Mouse (Mus musculus) spleen, adult 2 months (tissue): ENCODE data around the gene Sart1. TPM values are rescaled to one million over a fixed set of nuclear protein-coding genes. Genes with fewer than 3 reads are reported as not detected.

Experiments used
- DNase-seq, 2 experiments: peaks; one replicate each; pipeline versions ENCODE4 v3.0.0 to v3.0.0-alpha.2; 2012 to 2021; ENCODE audit warnings: low spot score in 2 of 2, low read depth in 1 of 2
- H3K27ac ChIP-seq: fragments of 200-500 bp; 2 replicates; pipeline ENCODE4 v1.5.1; 2012; ENCODE audit warnings: low read length, inconsistent platforms; ENCODE audit not compliant: insufficient read depth
- H3K27me3 ChIP-seq: fragments of 200-500 bp; 2 replicates; pipeline ENCODE4 v1.6.1; 2012; ENCODE audit warnings: mild to moderate bottlenecking, moderate library complexity, low read length, inconsistent platforms; ENCODE audit not compliant: control insufficient read depth, insufficient read depth
- H3K36me3 ChIP-seq: fragments of 200-500 bp; 2 replicates; pipeline ENCODE4 v1.6.1; 2012; ENCODE audit warnings: mild to moderate bottlenecking, low read length, inconsistent platforms; ENCODE audit not compliant: control insufficient read depth, insufficient read depth
- H3K4me1 ChIP-seq: fragments of 200-500 bp; 2 replicates; pipeline ENCODE4 v1.6.1; 2011; ENCODE audit warnings: inconsistent platforms; ENCODE audit not compliant: control insufficient read depth, insufficient read depth, insufficient read length
- H3K4me3 ChIP-seq: fragments of 200-500 bp; 2 replicates; pipeline ENCODE4 v1.5.1; 2011; ENCODE audit warnings: mild to moderate bottlenecking, inconsistent platforms; ENCODE audit not compliant: insufficient read depth, insufficient read length; ENCODE audit errors: extremely low read depth
- CTCF ChIP-seq: fragments of 200-500 bp; IDR thresholded peaks from 2 replicates; pipeline ENCODE4 v1.5.1; 2011; ENCODE audit warnings: mild to moderate bottlenecking, inconsistent platforms; ENCODE audit not compliant: insufficient read depth, insufficient read length, insufficient replicate concordance; ENCODE audit errors: extremely low read depth
- POLR2A ChIP-seq: fragments of 200-500 bp; IDR thresholded peaks from 2 replicates; pipeline ENCODE4 v1.6.1; 2011; ENCODE audit warnings: low read depth, low read length, inconsistent platforms
- WGBS: fragments of 180-500 bp; shearing (Covaris S2); methylation state at CpG from one replicate; pipeline ENCODE4 v1.1.7; 2018; 5-methylcytosine and 5-hydroxymethylcytosine counted together
- polyA plus RNA-seq: library from polyadenylated mRNA; depleted of rRNA; stranded (reverse); fragments of >200 nt; gene quantifications from 2 replicates; pipeline ENCODE4 v1.2.3, GENCODE M21; 2012

Sart1 gene
- polyA plus RNA-seq, 1 experiment: 19.2 TPM

GRCm38 (mm10) chr19:5429219-5429618 is 40.7 kb upstream of the Sart1 start:
- no peak for TF ChIP-seq POLR2A
- TF ChIP-seq CTCF: no peak
- 81% methylated on average over 4 of the region's 4 CpGs for WGBS
- Histone ChIP-seq H3K4me1 (peaks cover 20% of the 10 kb centered on the region), H3K27me3 (no peaks in the 10 kb centered on the region), H3K36me3 (peaks cover 14% of the 10 kb centered on the region), H3K4me3 (no peak overlapping the region), H3K27ac (no peak overlapping the region)
- DNase-seq: no peak

- DNase-seq: no peak
- H3K27ac ChIP-seq: no peak overlapping the region
- TF ChIP-seq POLR2A (no peak), CTCF (peak; percentile 19; the same call in 1 of the 2 replicates)
- H3K4me1 ChIP-seq: peaks cover 16% of the 10 kb centered on the region
- H3K36me3 ChIP-seq: peaks cover 15% of the 10 kb centered on the region
- no peaks in the 10 kb centered on the region for H3K27me3 ChIP-seq
- 74% methylated on average over 2 of the region's 2 CpGs for WGBS
- no peak overlapping the region for H3K4me3 ChIP-seq
Observed at GRCm38 (mm10) chr19:5428083-5428482, 39.6 kb upstream of the Sart1 start.

GRCm38 (mm10) chr19:5426640-5427290 is 38.3 kb upstream of the Sart1 start:
- Histone ChIP-seq H3K27ac (no peak overlapping the region), H3K4me3 (no peak overlapping the region), H3K4me1 (peaks cover 16% of the 10 kb centered on the region), H3K36me3 (peaks cover 25% of the 10 kb centered on the region), H3K27me3 (no peaks in the 10 kb centered on the region)
- DNase-seq: no peak
- 92% methylated on average over 13 of the region's 13 CpGs for WGBS
- TF ChIP-seq POLR2A (no peak), CTCF (no peak)

GRCm38 (mm10) chr19:5425906-5426565 is 37.5 kb upstream of the Sart1 start:
- Histone ChIP-seq H3K36me3 (peaks cover 26% of the 10 kb centered on the region), H3K4me1 (peaks cover 16% of the 10 kb centered on the region), H3K27ac (peak overlapping the region; percentile 96), H3K4me3 (peak overlapping the region; percentile 96; the same call in 1 of the 2 replicates), H3K27me3 (no peaks in the 10 kb centered on the region)
- 86% methylated on average over 18 of the region's 18 CpGs for WGBS
- TF ChIP-seq CTCF: no peak
- no peak for DNase-seq

- Histone ChIP-seq H3K36me3 (peaks cover 27% of the 10 kb centered on the region), H3K27me3 (no peaks in the 10 kb centered on the region), H3K4me1 (peaks cover 16% of the 10 kb centered on the region), H3K4me3 (peak within 1 kb of the TSS; percentile 96), H3K27ac (peak within 1 kb of the TSS; percentile 96)
- WGBS: under 1% methylated on average over 72 of the region's 87 CpGs
- TF ChIP-seq CTCF (no peak), POLR2A (peak; percentile 5; the same call in 1 of the 2 replicates)
- peak; percentile 87 to 92 for DNase-seq
Observed at GRCm38 (mm10) chr19:5424782-5425741, 36.6 kb upstream of the Sart1 start, which contains the start of the genes Drap1 and AI837181. Gene Drap1, minus strand, starts transcription at chr19:5424979. Gene AI837181, plus strand, starts transcription at chr19:5425144.

- Histone ChIP-seq H3K27me3 (no peaks in the 10 kb centered on the region), H3K36me3 (peaks cover 29% of the 10 kb centered on the region), H3K4me3 (peak overlapping the region; percentile 60), H3K27ac (peak overlapping the region; percentile 78), H3K4me1 (peaks cover 16% of the 10 kb centered on the region)
- peak; percentile 37 to 72 for DNase-seq
- TF ChIP-seq POLR2A (no peak), CTCF (no peak)
- WGBS: under 1% methylated on average over 44 of the region's 48 CpGs
Observed at GRCm38 (mm10) chr19:5424092-5424781, 35.7 kb upstream of the Sart1 start.
